Mouse (Mus musculus) adipocyte (in vitro differentiated cells): ENCODE data around the gene Pakap.

ENCODE experiments used
- DNase-seq: peaks from one replicate; pipeline ENCODE4 v3.0.0-alpha.2; 2016; ENCODE audit warnings: low spot score

The Pakap gene

DNA sequence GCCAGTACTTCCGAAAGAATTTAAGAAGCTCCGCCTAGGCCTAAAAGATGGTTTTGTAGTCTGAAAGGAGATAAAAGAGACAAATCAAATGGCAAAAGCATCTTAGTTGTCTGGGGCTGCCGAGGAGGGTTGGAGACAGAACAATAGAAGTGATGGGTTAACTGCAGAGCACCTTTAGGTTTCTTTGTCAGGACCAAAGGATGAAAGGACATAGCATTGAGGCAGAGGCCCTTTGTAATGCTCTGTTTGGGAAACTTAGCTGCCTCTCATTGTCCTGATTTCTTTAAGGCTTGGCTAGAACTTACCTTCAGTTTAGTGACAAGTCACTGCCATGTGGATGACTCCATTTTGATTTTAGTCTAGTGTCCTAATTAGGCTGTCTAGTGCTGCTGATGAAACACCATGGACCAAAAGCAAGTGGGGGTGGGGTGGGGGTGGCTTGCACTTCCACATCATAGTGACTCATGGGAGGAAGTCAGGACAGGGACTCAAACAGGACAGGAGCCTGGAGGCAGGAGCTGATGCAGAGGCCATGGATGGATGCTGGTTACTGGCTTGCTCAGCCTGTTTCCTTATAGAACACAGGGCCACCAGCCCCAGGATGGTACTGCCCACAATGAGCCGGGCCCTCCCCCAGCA, 202.3 kb downstream of the Pakap start:
- DNase-seq, result no peak

- no peak for DNase-seq
These were observed 203.7 kb downstream of the Pakap start for GRCm38 (mm10) chr4:57771558-57772219.

- DNase-seq, result peak; percentile 57
These were observed 205.0 kb downstream of the Pakap start for GRCm38 (mm10) chr4:57772851-57773510.

DNA sequence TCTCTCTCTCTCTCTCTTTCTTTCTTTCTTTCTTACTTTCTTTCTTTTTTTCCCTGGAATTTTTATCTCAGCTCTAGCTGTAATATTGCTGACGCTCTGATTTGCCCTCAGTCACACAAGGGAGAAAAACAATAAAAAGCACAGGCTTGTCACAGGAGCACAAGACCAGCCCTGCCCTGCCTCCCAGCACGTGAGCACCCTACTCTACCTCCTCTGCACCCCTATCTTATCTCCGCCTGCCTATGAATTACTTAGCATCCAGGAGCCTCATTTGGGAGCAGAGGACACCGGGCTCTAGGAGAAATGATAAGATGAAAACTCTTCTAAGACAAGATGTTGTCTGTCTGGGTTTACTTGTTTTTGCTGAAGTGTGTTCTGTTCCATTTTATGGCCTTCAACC, 206.5 kb downstream of the Pakap start:
- no peak for DNase-seq

DNA sequence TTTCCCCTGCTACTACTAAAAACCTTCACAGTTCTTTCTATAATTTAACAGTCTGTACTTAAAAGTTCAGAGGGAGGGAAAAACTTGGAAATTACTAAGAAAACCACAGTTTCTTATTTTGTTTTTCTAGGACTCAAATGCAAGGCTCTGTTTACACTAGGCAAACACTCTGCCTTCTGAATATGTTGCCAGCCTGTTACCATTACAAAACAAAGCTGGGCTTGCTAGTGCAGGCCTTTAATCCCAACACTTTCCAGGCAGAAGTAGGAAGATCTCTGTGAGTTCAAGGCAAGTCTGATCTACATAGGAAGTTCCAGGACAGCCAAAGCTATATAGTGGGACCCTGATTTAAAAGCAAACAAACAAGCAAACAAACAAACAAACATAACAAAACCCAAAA, 207.6 kb downstream of the Pakap start:
- peak; percentile 50 for DNase-seq

DNA sequence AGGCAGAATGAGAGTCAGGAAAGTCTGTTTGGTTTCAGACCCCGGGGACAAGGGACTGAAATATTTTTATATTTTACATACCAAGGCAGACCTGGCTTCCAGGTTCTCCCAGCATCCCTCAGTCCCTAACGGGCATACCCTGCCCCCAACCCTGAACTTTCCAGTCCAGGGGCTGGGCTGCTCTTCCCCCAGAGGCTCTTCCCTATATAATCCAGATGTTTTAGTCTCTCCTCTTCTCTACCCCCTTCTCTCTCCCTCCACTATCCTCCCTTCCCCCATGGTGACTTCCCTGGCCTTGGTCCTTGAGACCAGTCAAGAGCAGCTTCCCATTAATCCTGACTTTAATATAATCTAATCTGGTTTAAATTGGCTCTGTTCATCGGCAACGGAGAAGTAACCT, 212.4 kb downstream of the Pakap start:
- DNase-seq, result no peak

GRCm38 (mm10) chr4:57780833-57781641, 213.1 kb downstream of the Pakap start:
- no peak for DNase-seq

DNA sequence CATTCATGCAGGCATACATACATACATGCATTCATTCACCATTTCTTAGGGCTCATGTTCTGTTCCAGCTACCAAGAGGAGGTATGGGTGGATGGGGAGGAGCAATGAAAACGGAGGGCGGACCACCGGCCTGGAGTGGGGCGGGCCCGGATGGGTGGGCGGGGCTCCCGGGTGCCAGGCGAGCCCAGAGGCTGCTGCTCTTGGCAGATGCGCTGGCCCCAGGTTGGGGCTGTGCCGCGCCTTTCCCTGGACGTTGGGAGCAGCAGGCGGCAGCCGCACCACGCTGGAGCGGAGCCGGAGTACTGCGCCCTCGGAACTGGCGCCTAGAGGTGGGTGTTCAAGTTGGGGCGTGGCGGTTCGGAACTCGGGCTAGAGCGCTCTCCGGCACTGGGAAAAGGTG, 214.0 kb downstream of the Pakap start:
- DNase-seq, result peak; percentile 46

DNA sequence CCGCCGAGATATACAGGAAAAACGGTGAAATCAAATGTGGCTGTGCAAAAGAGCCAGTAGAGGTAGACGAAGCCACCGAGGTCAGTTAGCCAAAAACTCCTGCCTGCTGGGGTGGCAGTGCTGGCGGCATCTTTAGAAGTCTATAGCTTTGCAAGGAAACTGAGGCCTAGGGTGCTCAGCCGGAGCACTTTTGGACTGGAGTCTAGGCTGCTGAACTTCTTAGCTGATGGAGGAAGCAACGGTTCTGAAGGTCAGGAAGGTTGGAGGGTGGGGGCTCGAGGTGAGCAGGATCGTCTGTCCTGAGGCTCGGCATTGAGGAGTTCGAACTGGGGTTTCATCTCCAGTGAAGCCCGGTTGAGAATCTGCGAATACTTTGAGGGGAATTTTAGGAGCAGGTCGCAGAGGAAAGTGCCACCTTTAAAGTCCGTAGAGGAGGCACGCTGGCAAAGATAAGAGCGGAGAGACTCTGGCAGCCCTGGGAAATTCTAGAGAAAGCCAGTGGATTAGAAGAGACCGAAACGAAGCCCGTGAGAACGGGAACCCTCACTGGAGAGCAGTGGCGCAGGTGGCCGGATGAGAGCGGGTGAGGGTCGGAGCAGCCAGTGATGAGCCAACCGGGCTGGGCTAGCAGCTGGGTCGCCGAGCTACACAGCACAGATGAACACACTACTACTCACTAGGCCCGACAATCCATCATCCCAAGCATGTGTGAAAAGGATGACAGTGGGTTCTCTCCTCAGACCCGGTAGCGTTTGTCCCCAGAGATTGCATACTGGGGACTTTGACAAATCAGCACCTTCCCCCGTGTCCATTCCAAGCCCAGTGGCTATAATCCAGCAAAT, 214.8 kb downstream of the Pakap start:
- no peak for DNase-seq

- DNase-seq, result no peak
These were observed 215.4 kb downstream of the Pakap start for GRCm38 (mm10) chr4:57783391-57783770.

DNA sequence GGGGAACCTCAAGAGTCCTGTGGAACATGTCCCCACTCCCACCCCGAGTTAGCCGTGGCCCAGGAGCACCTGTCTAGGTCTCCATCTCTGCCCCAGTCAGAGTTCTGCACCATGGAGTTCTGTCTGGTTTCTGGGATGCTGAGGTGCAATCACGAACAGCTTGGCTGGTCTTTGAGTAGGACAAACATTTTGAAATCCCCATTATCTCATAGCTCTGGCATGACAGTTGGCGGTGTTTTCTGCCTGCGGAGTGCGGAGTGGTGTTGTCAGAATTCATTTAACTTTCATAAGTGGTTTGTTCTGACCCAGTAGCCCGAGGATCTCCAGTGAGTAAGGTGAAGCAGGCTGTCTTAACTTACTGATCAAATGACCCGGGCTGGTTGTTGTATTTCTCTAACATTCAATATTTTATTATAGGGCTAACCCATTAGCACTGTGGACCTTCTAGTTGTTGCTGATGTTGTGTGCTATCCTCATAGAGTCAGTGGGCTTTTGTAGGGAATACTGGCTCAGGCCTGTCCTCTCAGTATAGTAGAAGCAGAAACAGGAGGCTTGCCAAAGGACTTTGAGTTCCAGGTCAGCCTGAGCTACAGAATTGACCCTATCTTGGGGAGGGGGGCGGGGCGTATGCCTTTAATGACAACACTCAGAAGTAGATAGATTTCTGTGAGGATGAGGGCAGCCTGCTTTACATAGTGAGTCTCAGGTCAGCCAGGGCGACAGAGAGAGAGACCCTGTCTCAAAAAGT, 216.0 kb downstream of the Pakap start:
- peak; percentile 61 for DNase-seq

DNA sequence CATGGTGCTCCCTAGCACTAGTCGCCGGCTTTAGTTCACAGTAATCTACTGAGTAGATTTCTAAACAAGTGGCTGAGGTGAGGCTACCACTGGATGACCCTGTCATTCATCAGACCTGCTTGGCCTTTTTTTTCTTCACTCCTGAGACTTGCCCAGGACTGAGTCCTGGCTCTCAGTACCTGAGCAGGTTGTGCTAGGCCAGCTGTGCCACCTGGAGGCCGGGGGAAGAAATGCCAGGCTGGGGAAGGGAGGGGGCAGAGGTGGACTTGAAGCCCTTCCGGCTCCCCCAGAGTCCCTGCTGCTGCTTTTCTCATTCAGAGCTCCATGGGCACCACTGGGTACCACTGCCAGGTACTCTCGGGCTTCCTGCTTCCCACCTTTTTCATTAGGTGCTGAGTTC, 220.7 kb downstream of the Pakap start:
- DNase-seq, result no peak

DNA sequence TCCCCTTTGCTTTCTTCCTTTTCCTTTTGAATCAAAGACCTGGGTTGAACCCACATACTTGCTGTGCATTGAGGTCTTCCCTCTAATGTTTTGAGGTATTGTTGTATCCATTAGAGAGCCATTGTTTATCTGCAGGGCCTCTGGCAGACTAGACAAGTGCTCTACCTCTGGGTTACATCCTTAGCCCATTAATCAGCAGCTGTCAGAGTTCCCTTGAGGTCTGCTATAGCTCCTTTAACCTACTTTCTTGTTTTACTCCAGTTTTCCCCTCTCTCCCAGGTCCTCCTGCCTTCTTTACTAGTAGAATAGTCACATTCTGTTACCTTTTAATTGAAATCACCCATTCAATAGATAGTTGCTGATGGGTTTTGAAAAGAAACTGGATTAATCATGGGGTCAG, 221.1 kb downstream of the Pakap start:
- DNase-seq, result peak; percentile 63

- no peak for DNase-seq
These were observed 226.0 kb downstream of the Pakap start for GRCm38 (mm10) chr4:57793989-57794388.

- DNase-seq, result no peak
These were observed 226.6 kb downstream of the Pakap start for GRCm38 (mm10) chr4:57794547-57794946.

- no peak for DNase-seq
These were observed 229.7 kb downstream of the Pakap start for GRCm38 (mm10) chr4:57797548-57798285.

DNA sequence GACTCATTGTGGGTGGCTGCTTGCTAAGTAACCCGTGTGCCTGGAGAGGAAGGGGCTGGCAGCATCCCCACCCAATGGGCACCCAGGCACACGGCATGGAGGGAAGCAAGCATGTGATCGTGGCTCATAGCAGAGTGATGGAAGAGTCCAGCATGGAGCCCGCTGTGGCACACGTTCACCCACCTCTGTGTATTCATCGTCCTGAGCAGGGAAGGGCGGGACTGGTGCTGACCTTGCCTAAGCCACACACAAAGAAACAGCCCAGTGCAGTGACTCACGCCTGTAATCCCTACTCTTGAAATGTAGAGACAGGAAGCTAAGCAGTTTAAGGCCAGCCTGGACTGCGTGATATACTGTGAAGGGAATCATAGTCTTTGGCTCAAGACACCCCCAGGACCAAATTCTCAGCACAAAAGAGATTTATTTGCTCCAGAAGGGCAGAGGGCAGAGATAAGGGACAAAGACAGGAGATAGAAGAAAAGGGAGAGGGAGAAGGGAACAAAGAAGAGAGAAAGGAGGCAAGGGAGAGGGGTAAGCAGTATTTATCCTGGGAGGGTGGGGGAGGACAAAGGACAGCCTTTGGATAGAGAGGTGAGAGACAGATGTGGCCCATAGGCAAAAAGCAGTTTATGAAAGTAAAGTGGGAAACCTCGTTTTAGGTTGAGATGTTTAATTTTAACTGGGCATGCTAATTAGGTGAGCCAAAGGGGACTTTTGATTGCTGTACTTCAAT, 230.5 kb downstream of the Pakap start:
- no peak for DNase-seq

DNA sequence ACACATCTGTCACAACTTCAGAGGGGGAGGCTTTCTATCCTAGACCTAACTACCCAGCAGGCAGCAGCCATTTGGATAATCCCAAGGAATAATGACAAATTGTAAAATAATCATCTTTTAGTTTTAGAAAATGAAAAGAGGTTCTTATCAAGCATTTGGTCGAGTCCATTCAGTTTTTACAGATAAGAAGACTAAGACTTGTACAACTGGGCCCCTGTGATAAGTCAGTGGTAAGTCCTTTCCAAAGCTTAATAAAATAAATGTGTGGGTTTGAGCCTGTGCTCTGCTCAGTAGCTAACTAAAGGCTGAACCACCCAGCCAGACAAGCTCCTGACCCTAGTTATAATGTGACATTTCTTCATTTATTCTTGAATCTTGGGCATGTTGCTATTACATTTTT, 231.3 kb downstream of the Pakap start:
- DNase-seq, result no peak

DNA sequence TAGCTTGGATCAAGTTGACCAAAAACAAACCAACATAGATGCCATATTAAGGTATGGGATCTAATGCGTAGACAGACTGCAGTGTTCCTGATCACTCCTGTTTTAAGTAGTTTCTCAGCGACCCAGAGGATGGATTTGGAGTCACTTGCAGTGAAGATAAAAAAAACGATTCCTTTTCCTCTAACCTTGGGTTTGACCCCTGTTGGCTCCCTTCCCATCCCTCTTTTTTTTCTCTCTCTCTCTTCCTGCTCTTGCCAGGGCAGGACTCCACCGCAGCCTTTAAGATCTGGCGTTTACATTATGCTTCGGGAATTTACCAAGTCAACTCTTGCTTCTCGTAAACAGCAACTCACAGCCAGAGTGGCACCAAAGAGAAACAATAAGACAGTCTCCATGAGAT, 233.3 kb downstream of the Pakap start:
- DNase-seq, result no peak

DNA sequence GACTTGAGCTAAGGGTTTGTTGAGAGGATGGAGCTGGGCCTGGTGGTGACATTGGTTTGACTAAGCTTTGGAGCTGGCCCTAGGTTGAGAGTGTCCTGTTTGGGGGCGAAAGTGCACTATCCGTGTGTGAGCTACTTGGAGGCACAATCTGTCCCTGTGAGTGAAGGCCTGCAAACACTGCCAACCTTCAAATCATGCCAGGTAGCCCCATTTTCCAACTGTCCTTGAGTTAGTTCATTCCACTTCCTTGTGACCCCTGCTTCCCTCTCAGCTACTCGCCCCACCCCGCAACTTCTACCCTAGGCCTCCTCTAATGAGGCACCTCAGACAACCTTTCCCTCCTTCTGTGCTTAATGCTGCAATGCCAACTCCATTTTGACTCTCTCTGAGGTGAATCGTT, 234.0 kb downstream of the Pakap start:
- no peak for DNase-seq
